Mouse (Mus musculus) C2C12 (cell line): Measurements from ENCODE around the gene Alx1.

Source experiments
- CTCF ChIP-seq: IDR thresholded peaks from one replicate; pipeline ENCODE4 v1.5.1; 2011; ENCODE audit not compliant: control insufficient read depth, insufficient read depth, insufficient read length
- FOSL1 ChIP-seq: IDR thresholded peaks from one replicate; pipeline ENCODE4 v1.8.0; 2011; ENCODE audit warnings: mild to moderate bottlenecking, low read length; ENCODE audit not compliant: poor library complexity, insufficient read depth, severe bottlenecking
- MAX ChIP-seq: IDR thresholded peaks from one replicate; pipeline ENCODE4 v1.6.1; 2011; ENCODE audit warnings: mild to moderate bottlenecking, control low read depth
- MYOD1 ChIP-seq: IDR thresholded peaks from one replicate; pipeline ENCODE4 v1.6.1; 2011; ENCODE audit warnings: low read depth; ENCODE audit not compliant: control insufficient read depth, insufficient read length
- USF1 ChIP-seq: IDR thresholded peaks from one replicate; pipeline ENCODE4 v1.6.1; 2011; ENCODE audit warnings: low read depth, mild to moderate bottlenecking, control low read depth, moderate library complexity

GRCm38 (mm10) chr10:103000902-103001301 is 29.1 kb downstream of the Alx1 start:
- no peak for TF ChIP-seq CTCF
- no peak for TF ChIP-seq MYOD1
- no peak for TF ChIP-seq USF1
- TF ChIP-seq FOSL1, result no peak
- TF ChIP-seq MAX, result no peak
